Comparison of ENCODE assay signal across 12 mouse cellular contexts in genomic region chr9:63657167-63657566, GRCm38 (mm10). TPM values are rescaled to one million over a fixed set of nuclear protein-coding genes. Genes with fewer than 3 reads are reported as not detected.
DNase-seq lines count a peak whose midpoint lies in the region; ATAC-seq lines count a peak whose summit lies in the region.
"Had no signal": no experiment of that assay in that cellular context is flagged by ENCODE, and none has a peak within 500 bp of the region (broad histone marks: within the 10 kb centered on the region; RNA-seq: fewer than 3 reads in every experiment).

No protein-coding gene starts in this region.

- 83% methylated on average over 4 of the region's 4 CpGs for WGBS in limb, embryonic 12.5 days
- WGBS in limb, embryonic 10.5 days, result 87% methylated on average over 4 of the region's 4 CpGs

- H3K9ac ChIP-seq in limb, embryonic 12.5 days (replicated peaks), result no peak overlapping the region

- no peak for ATAC-seq in limb, embryonic 12.5 days (ENCODE audit: insufficient number of reproducible peaks, insufficient read depth, low FRiP score, low TSS enrichment, low read depth)

- H3K4me2 ChIP-seq in limb, embryonic 12.5 days, result no peak overlapping the region

- peaks cover 91% of the 10 kb centered on the region for H3K36me3 ChIP-seq in limb, embryonic 12.5 days
- peaks cover 95% of the 10 kb centered on the region for H3K36me3 ChIP-seq in limb, embryonic 10.5 days

- 0 out of 2 replicates have a peak overlapping the region, but pooled peaks have one; percentile 1 for H3K27ac ChIP-seq in limb, embryonic 12.5 days
- no peak overlapping the region for H3K27ac ChIP-seq in limb, embryonic 10.5 days

- H3K4me1 ChIP-seq in limb, embryonic 12.5 days (replicated peaks), result peaks cover 34% of the 10 kb centered on the region
- H3K4me1 ChIP-seq in limb, embryonic 10.5 days, result no peaks in the 10 kb centered on the region

- no peaks in the 10 kb centered on the region for H3K27me3 ChIP-seq in limb, embryonic 12.5 days
- no peaks in the 10 kb centered on the region for H3K27me3 ChIP-seq in limb, embryonic 10.5 days (ENCODE audit: low read depth, poor library complexity, severe bottlenecking)

- DNase-seq in adrenal gland, adult (ENCODE audit: inconsistent age in 2 of 2, low spot score in 1 of 2), result peak; percentile 45 to 69
- DNase-seq in adrenal gland, postnatal 4 days (ENCODE audit: low spot score in 2 of 2), result no peak
- no peak for DNase-seq in limb, embryonic 10.5 days (ENCODE audit: low spot score)
- peak; percentile 81 for DNase-seq in kidney, postnatal 10 days
- peak; percentile 78 for DNase-seq in lung, postnatal 36 days
- no peak for DNase-seq in right cerebral cortex, postnatal 10 days (ENCODE audit: low spot score in 2 of 2)
- DNase-seq in cerebellum, adult 18-20 months, result no peak
- DNase-seq: thymus, postnatal 4 days had no signal

- no peaks in the 10 kb centered on the region for H3K9me3 ChIP-seq in limb, embryonic 12.5 days
- no peaks in the 10 kb centered on the region for H3K9me3 ChIP-seq in limb, embryonic 10.5 days (replicated peaks)

- no peak overlapping the region for H3K4me3 ChIP-seq in limb, embryonic 12.5 days (replicated peaks)
- H3K4me3 ChIP-seq in limb, embryonic 10.5 days, result no peak overlapping the region

RNA-seq across cellular contexts. Expression of gene Aagab, which starts 54.7 kb away (rescaled TPM):
- total RNA-seq in adrenal gland, postnatal 4 days (2021), result 10 to 100 TPM; 23.8 to 24.6 TPM
- polyA plus RNA-seq in limb, embryonic 12.5 days (2016; fragmentation: Nextera tagmentation; extraction: Ambion mirVana), result 29.5 and 30.1 TPM in 2 replicates
- polyA plus RNA-seq in limb, embryonic 10.5 days (2016; fragmentation: Nextera tagmentation; extraction: Ambion mirVana), result 36.8 and 45.4 TPM in 2 replicates

RNA-seq across cellular contexts. Expression of gene Iqch, which starts 54.9 kb away (rescaled TPM):
- under 1 TPM in 1 of 2 experiments, not detected in 1; 0.20 TPM for total RNA-seq in adrenal gland, postnatal 4 days (2021)
- polyA plus RNA-seq in limb, embryonic 12.5 days (2016; fragmentation: Nextera tagmentation; extraction: Ambion mirVana), result 0.19 and 0.34 TPM in 2 replicates
- 0.16 and 0.18 TPM in 2 replicates for polyA plus RNA-seq in limb, embryonic 10.5 days (2016; fragmentation: Nextera tagmentation; extraction: Ambion mirVana)
- total RNA-seq: left cerebral cortex, postnatal 10 days; MEL had no signal
- polyA plus RNA-seq: liver, embryonic 16.5 days had no signal

Comparison
In these comparisons a context has a peak if more than half of its experiments do, and no peak if none do; other contexts are left out.
1. DNase-seq: peak in adrenal gland, adult (2 of 2), kidney, postnatal 10 days (single experiment) and lung, postnatal 36 days (single experiment); none in adrenal gland, postnatal 4 days (0 of 2), limb, embryonic 10.5 days (single experiment), right cerebral cortex, postnatal 10 days (0 of 2) and cerebellum, adult 18-20 months (0 of 2).